Mouse (Mus musculus): ENCODE measurements around the gene Trhr2. TPM values are rescaled to one million over a fixed set of nuclear protein-coding genes. Genes with fewer than 3 reads are reported as not detected.

The Trhr2 gene
- polyA plus RNA-seq, 1 experiment, result not detected

GRCm38 (mm10) chr8:122376365-122377231 lies 16.1 kb upstream of the Trhr2 start, which contains the start of gene Zc3h18:
TSS of gene Zc3h18 (plus strand) at chr8:122376609.
- TF ChIP-seq CTCF (IDR thresholded peaks at IDR 0.05; ENCODE audit: low read depth, low read length) (no peak), POLR2A (IDR thresholded peaks at IDR 0.05; ENCODE audit: borderline replicate concordance, low read depth, low read length) (no peak)
- H3K4me3 ChIP-seq (ENCODE audit: insufficient read depth, low read length), result peak within 1 kb of the TSS; percentile 76
- peaks cover 7% of the 10 kb centered on the region for H3K4me1 ChIP-seq (ENCODE audit: control insufficient read depth, insufficient read depth, low read length)
- H3K27ac ChIP-seq (ENCODE audit: insufficient read depth, low read depth, low read length), result peak within 1 kb of the TSS; percentile 86

- peak overlapping the region; percentile 58 for H3K4me3 ChIP-seq (ENCODE audit: insufficient read depth, low read length)
- peak overlapping the region; percentile 41 for H3K27ac ChIP-seq (ENCODE audit: insufficient read depth, low read depth, low read length)
- TF ChIP-seq POLR2A (IDR thresholded peaks at IDR 0.05; ENCODE audit: borderline replicate concordance, low read depth, low read length) (no peak), CTCF (IDR thresholded peaks at IDR 0.05; ENCODE audit: low read depth, low read length) (no peak)
- peaks cover 7% of the 10 kb centered on the region for H3K4me1 ChIP-seq (ENCODE audit: control insufficient read depth, insufficient read depth, low read length)
Observed at GRCm38 (mm10) chr8:122375751-122376364, 15.3 kb upstream of the Trhr2 start.

GRCm38 (mm10) chr8:122375320-122375719 lies 14.8 kb upstream of the Trhr2 start:
- no peak overlapping the region for H3K27ac ChIP-seq (ENCODE audit: insufficient read depth, low read depth, low read length)
- TF ChIP-seq POLR2A (IDR thresholded peaks at IDR 0.05; ENCODE audit: borderline replicate concordance, low read depth, low read length) (no peak), CTCF (IDR thresholded peaks at IDR 0.05; ENCODE audit: low read depth, low read length) (no peak)

GRCm38 (mm10) chr8:122371706-122372105 lies 11.2 kb upstream of the Trhr2 start:
- no peak for TF ChIP-seq CTCF (IDR thresholded peaks at IDR 0.05; ENCODE audit: low read depth, low read length)
- TF ChIP-seq POLR2A (IDR thresholded peaks at IDR 0.05; ENCODE audit: borderline replicate concordance, low read depth, low read length), result no peak
- Histone ChIP-seq H3K4me1 (ENCODE audit: control insufficient read depth, insufficient read depth, low read length) (peaks cover 2% of the 10 kb centered on the region; the same call in 1 of the 2 replicates), H3K4me3 (ENCODE audit: insufficient read depth, low read length) (no peak overlapping the region), H3K27ac (ENCODE audit: insufficient read depth, low read depth, low read length) (no peak overlapping the region)

More at GRCm38 (mm10) chr8:122375320-122375719, 14.8 kb upstream of the Trhr2 start:
- peaks cover 7% of the 10 kb centered on the region for H3K4me1 ChIP-seq (ENCODE audit: control insufficient read depth, insufficient read depth, low read length)
- peak overlapping the region; percentile 58 for H3K4me3 ChIP-seq (ENCODE audit: insufficient read depth, low read length)

GRCm38 (mm10) chr8:122369665-122370064 lies 9.1 kb upstream of the Trhr2 start:
- Histone ChIP-seq H3K4me1 (ENCODE audit: control insufficient read depth, insufficient read depth, low read length) (peaks cover 2% of the 10 kb centered on the region; the same call in 1 of the 2 replicates), H3K27ac (ENCODE audit: insufficient read depth, low read depth, low read length) (no peak overlapping the region), H3K4me3 (ENCODE audit: insufficient read depth, low read length) (no peak overlapping the region)
- TF ChIP-seq CTCF (IDR thresholded peaks at IDR 0.05; ENCODE audit: low read depth, low read length), result peak; percentile 50; the same call in 1 of the 2 replicates
- TF ChIP-seq POLR2A (IDR thresholded peaks at IDR 0.05; ENCODE audit: borderline replicate concordance, low read depth, low read length), result no peak

- no peak overlapping the region for H3K4me3 ChIP-seq (ENCODE audit: insufficient read depth, low read length)
- H3K4me1 ChIP-seq (ENCODE audit: control insufficient read depth, insufficient read depth, low read length), result peaks cover 2% of the 10 kb centered on the region; the same call in 1 of the 2 replicates
- H3K27ac ChIP-seq (ENCODE audit: insufficient read depth, low read depth, low read length), result no peak overlapping the region
- no peak for TF ChIP-seq POLR2A (IDR thresholded peaks at IDR 0.05; ENCODE audit: borderline replicate concordance, low read depth, low read length)
- TF ChIP-seq CTCF (IDR thresholded peaks at IDR 0.05; ENCODE audit: low read depth, low read length), result no peak
Observed at GRCm38 (mm10) chr8:122368494-122368893, 7.9 kb upstream of the Trhr2 start.

- Histone ChIP-seq H3K4me3 (ENCODE audit: insufficient read depth, low read length) (no peak overlapping the region), H3K27ac (ENCODE audit: insufficient read depth, low read depth, low read length) (no peak overlapping the region), H3K4me1 (ENCODE audit: control insufficient read depth, insufficient read depth, low read length) (no peaks in the 10 kb centered on the region)
- no peak for TF ChIP-seq CTCF (IDR thresholded peaks at IDR 0.05; ENCODE audit: low read depth, low read length)
- no peak for TF ChIP-seq POLR2A (IDR thresholded peaks at IDR 0.05; ENCODE audit: borderline replicate concordance, low read depth, low read length)
Observed at GRCm38 (mm10) chr8:122362967-122363366, 2.4 kb upstream of the Trhr2 start.

- TF ChIP-seq CTCF (IDR thresholded peaks at IDR 0.05; ENCODE audit: low read depth, low read length), result no peak
- no peak for TF ChIP-seq POLR2A (IDR thresholded peaks at IDR 0.05; ENCODE audit: borderline replicate concordance, low read depth, low read length)
- H3K4me3 ChIP-seq (ENCODE audit: insufficient read depth, low read length), result no peak overlapping the region
- H3K4me1 ChIP-seq (ENCODE audit: control insufficient read depth, insufficient read depth, low read length), result no peaks in the 10 kb centered on the region
Observed at GRCm38 (mm10) chr8:122362271-122362670, 1.7 kb upstream of the Trhr2 start.

GRCm38 (mm10) chr8:122359111-122359775 lies 1.3 kb downstream of the Trhr2 start:
- no peak overlapping the region for H3K27ac ChIP-seq (ENCODE audit: insufficient read depth, low read depth, low read length)
- no peak overlapping the region for H3K4me3 ChIP-seq (ENCODE audit: insufficient read depth, low read length)
- TF ChIP-seq POLR2A (IDR thresholded peaks at IDR 0.05; ENCODE audit: borderline replicate concordance, low read depth, low read length) (no peak), CTCF (IDR thresholded peaks at IDR 0.05; ENCODE audit: low read depth, low read length) (no peak)
- peaks cover 15% of the 10 kb centered on the region for H3K4me1 ChIP-seq (ENCODE audit: control insufficient read depth, insufficient read depth, low read length)

More at GRCm38 (mm10) chr8:122362271-122362670, 1.7 kb upstream of the Trhr2 start:
- no peak overlapping the region for H3K27ac ChIP-seq (ENCODE audit: insufficient read depth, low read depth, low read length)

Measured in bone marrow macrophage, adult 2 months (primary cell).